Mouse (Mus musculus) heart, postnatal 0 days (tissue): Measurements from ENCODE around the gene Eya3.

ENCODE experiments used
- CTCF ChIP-seq: IDR thresholded peaks from 2 replicates; pipeline ENCODE4 v1.5.1; 2016; ENCODE audit warnings: antibody characterized with exemption, control low read depth, low read depth
- EP300 ChIP-seq: IDR thresholded peaks from 2 replicates; pipeline ENCODE4 v1.6.1; 2016; ENCODE audit warnings: antibody characterized with exemption, low read depth

DNA sequence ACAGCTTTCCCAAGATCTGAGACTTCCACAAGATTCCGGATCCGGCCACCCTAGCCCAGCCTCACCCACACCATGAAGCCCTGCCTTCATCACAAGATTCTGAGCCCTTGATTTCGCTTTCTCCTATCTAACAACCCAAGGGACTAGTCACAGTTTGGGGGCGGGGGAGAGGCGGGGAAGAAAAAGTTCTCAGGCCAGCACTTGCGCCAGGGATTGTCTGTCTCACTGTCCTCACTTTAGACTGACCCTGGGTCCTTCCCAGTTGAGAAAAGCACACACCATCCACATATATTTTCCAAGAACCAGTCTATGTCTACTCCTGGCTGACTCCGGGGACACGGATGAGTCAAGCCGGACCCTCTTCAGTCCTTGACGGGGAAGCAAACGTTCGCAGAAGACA, 92.8 kb downstream of the Eya3 start:
- TF ChIP-seq CTCF: no peak
- no peak for TF ChIP-seq EP300
